Mouse (Mus musculus) cerebellum, adult 2 months (tissue): ENCODE results near the gene Cyp4f13. TPM values are rescaled to one million over a fixed set of nuclear protein-coding genes. Genes with fewer than 3 reads are reported as not detected.

Source experiments
- DNase-seq, 2 experiments: peaks; one replicate each; pipeline ENCODE4 v3.0.0; 2021
- H3K27ac ChIP-seq: fragments of 200-500 bp; 2 replicates; pipeline ENCODE4 v1.5.1; 2012; ENCODE audit warnings: low read length, control low read depth, inconsistent platforms; ENCODE audit not compliant: insufficient read depth
- H3K27me3 ChIP-seq: fragments of 200-500 bp; 2 replicates; pipeline ENCODE4 v1.6.1; 2012; ENCODE audit warnings: inconsistent platforms, mild to moderate bottlenecking, low read length, moderate library complexity; ENCODE audit not compliant: control insufficient read depth, insufficient read depth
- H3K4me1 ChIP-seq: fragments of 200-500 bp; 2 replicates; pipeline ENCODE4 v1.6.1; 2011; ENCODE audit warnings: low read length; ENCODE audit not compliant: control insufficient read depth, insufficient read depth
- H3K4me3 ChIP-seq: fragments of 200-500 bp; replicated peaks from 2 replicates; pipeline ENCODE3; 2011; ENCODE audit warnings: mild to moderate bottlenecking, low read depth, low read length, control low read depth; ENCODE audit not compliant: insufficient read depth
- CTCF ChIP-seq: fragments of 200-500 bp; IDR thresholded peaks from 2 replicates; pipeline ENCODE4 v1.5.1; 2011; ENCODE audit warnings: low read depth, mild to moderate bottlenecking, control low read depth, low read length, moderate library complexity, borderline replicate concordance; ENCODE audit not compliant: insufficient read depth
- POLR2A ChIP-seq: fragments of 200-500 bp; IDR thresholded peaks from 2 replicates; pipeline ENCODE4 v1.6.1; 2011; ENCODE audit warnings: low read length, control low read depth, borderline replicate concordance; ENCODE audit not compliant: insufficient read depth
- WGBS: fragments of 180-500 bp; shearing (Covaris S2); methylation state at CpG from one replicate; pipeline ENCODE4 v1.1.7; 2018; 5-methylcytosine and 5-hydroxymethylcytosine counted together
- polyA plus RNA-seq: library from polyadenylated mRNA; depleted of rRNA; stranded (reverse); fragments of >200 nt; gene quantifications from 2 replicates; pipeline ENCODE4 v1.2.3, GENCODE M21; 2012

The Cyp4f13 gene
- polyA plus RNA-seq, 1 experiment, result 47.2 TPM

- TF ChIP-seq CTCF (peak; percentile 81), POLR2A (no peak)
- H3K4me3 ChIP-seq, result peak overlapping the region; percentile 28
- WGBS, result 25% methylated on average over 16 of the region's 16 CpGs
- H3K4me1 ChIP-seq, result peaks cover 5% of the 10 kb centered on the region; the same call in 1 of the 2 replicates
- H3K27ac ChIP-seq, result 0 out of 2 replicates have a peak overlapping the region, but pooled peaks have one; percentile 9
- no peaks in the 10 kb centered on the region for H3K27me3 ChIP-seq
- DNase-seq, result peak; percentile 80 to 86
Observed at GRCm38 (mm10) chr17:32951441-32951840, 4.2 kb upstream of the Cyp4f13 start.

GRCm38 (mm10) chr17:32951006-32951405, 3.8 kb upstream of the Cyp4f13 start:
- DNase-seq, result no peak
- no peaks in the 10 kb centered on the region for H3K27me3 ChIP-seq
- TF ChIP-seq POLR2A (no peak), CTCF (no peak)
- H3K4me1 ChIP-seq, result peaks cover 8% of the 10 kb centered on the region; the same call in 1 of the 2 replicates
- WGBS, result 80% methylated on average over 11 of the region's 11 CpGs
- H3K27ac ChIP-seq, result no peak overlapping the region
- H3K4me3 ChIP-seq, result no peak overlapping the region

GRCm38 (mm10) chr17:32950136-32950535, 2.9 kb upstream of the Cyp4f13 start:
- DNase-seq, result no peak
- Histone ChIP-seq H3K4me3 (no peak overlapping the region), H3K27ac (no peak overlapping the region), H3K27me3 (no peaks in the 10 kb centered on the region), H3K4me1 (peaks cover 8% of the 10 kb centered on the region; the same call in 1 of the 2 replicates)
- no peak for TF ChIP-seq CTCF
- no peak for TF ChIP-seq POLR2A
- 90% methylated on average over 3 of the region's 3 CpGs for WGBS

- Histone ChIP-seq H3K27ac (peak overlapping the region; percentile 34; the same call in 1 of the 2 replicates), H3K4me1 (peaks cover 8% of the 10 kb centered on the region; the same call in 1 of the 2 replicates), H3K27me3 (no peaks in the 10 kb centered on the region), H3K4me3 (peak overlapping the region; percentile 97)
- peak in 1 of 2 experiments; percentile 17 for DNase-seq
- TF ChIP-seq POLR2A (no peak), CTCF (no peak)
- 18% methylated on average over 9 of the region's 9 CpGs for WGBS
Observed at GRCm38 (mm10) chr17:32946716-32947115, 486 bp downstream of the Cyp4f13 start.

GRCm38 (mm10) chr17:32944402-32945035, 2.7 kb downstream of the Cyp4f13 start:
- no peak for DNase-seq
- H3K27ac ChIP-seq, result no peak overlapping the region
- H3K4me1 ChIP-seq, result peaks cover 8% of the 10 kb centered on the region; the same call in 1 of the 2 replicates
- no peaks in the 10 kb centered on the region for H3K27me3 ChIP-seq
- WGBS, result 52% methylated on average over 3 of the region's 3 CpGs
- no peak for TF ChIP-seq POLR2A
- no peak for TF ChIP-seq CTCF
- H3K4me3 ChIP-seq, result no peak overlapping the region

GRCm38 (mm10) chr17:32943661-32944060, 3.5 kb downstream of the Cyp4f13 start:
- TF ChIP-seq POLR2A (no peak), CTCF (no peak)
- WGBS, result 91% methylated on average over 3 of the region's 3 CpGs
- Histone ChIP-seq H3K4me1 (peaks cover 8% of the 10 kb centered on the region; the same call in 1 of the 2 replicates), H3K4me3 (no peak overlapping the region), H3K27ac (no peak overlapping the region), H3K27me3 (no peaks in the 10 kb centered on the region)
- DNase-seq, result no peak

- no peak for TF ChIP-seq CTCF
- no peak for TF ChIP-seq POLR2A
- 88% methylated on average over 4 of the region's 4 CpGs for WGBS
Observed at GRCm38 (mm10) chr17:32939831-32940230, 7.4 kb downstream of the Cyp4f13 start.

GRCm38 (mm10) chr17:32927803-32928202, 19.4 kb downstream of the Cyp4f13 start:
- H3K4me3 ChIP-seq, result no peak overlapping the region
- TF ChIP-seq CTCF, result no peak
- TF ChIP-seq POLR2A, result no peak
- H3K4me1 ChIP-seq, result no peaks in the 10 kb centered on the region
- no peak for DNase-seq
- H3K27ac ChIP-seq, result no peak overlapping the region
- WGBS, result 79% methylated on average over 5 of the region's 5 CpGs
- H3K27me3 ChIP-seq, result no peaks in the 10 kb centered on the region

More at GRCm38 (mm10) chr17:32939831-32940230, 7.4 kb downstream of the Cyp4f13 start:
- Histone ChIP-seq H3K4me3 (no peak overlapping the region), H3K27me3 (no peaks in the 10 kb centered on the region), H3K4me1 (no peaks in the 10 kb centered on the region), H3K27ac (no peak overlapping the region)
- DNase-seq, result no peak
